Comparison of ENCODE assay signal across 20 mouse cellular contexts in genomic region chr16:74348437-74348836, GRCm38 (mm10).
DNase-seq lines count a peak whose midpoint lies in the region; ATAC-seq lines count a peak whose summit lies in the region.
"Had no signal": no experiment of that assay in that cellular context is flagged by ENCODE, and none has a peak within 500 bp of the region (broad histone marks: within the 10 kb centered on the region; RNA-seq: fewer than 3 reads in every experiment).

No protein-coding gene starts in this region.

- H3K9me3 ChIP-seq in hindbrain, embryonic 11.5 days (ENCODE audit: control insufficient read depth, low read length) = no peaks in the 10 kb centered on the region
- no peaks in the 10 kb centered on the region for H3K9me3 ChIP-seq in hindbrain, embryonic 13.5 days
- no peaks in the 10 kb centered on the region for H3K9me3 ChIP-seq in neural tube, embryonic 11.5 days (ENCODE audit: control insufficient read depth, low read length)
- H3K9me3 ChIP-seq in embryonic facial prominence, embryonic 14.5 days (ENCODE audit: control insufficient read depth, low read length) = no peaks in the 10 kb centered on the region
- no peaks in the 10 kb centered on the region for H3K9me3 ChIP-seq in neural tube, embryonic 14.5 days (ENCODE audit: control insufficient read depth, low read length)
- H3K9me3 ChIP-seq: hindbrain, embryonic 12.5 days; intestine, embryonic 15.5 days; midbrain, embryonic 15.5 days had no signal

- no peak overlapping the region for H3K9ac ChIP-seq in hindbrain, embryonic 11.5 days (ENCODE audit: low read depth, low read length)
- H3K9ac ChIP-seq in hindbrain, embryonic 13.5 days = no peak overlapping the region
- no peak overlapping the region for H3K9ac ChIP-seq in neural tube, embryonic 11.5 days (ENCODE audit: low read length)
- H3K9ac ChIP-seq in embryonic facial prominence, embryonic 14.5 days (ENCODE audit: low read depth, low read length) = no peak overlapping the region
- H3K9ac ChIP-seq in neural tube, embryonic 14.5 days (replicated peaks; ENCODE audit: low read depth, low read length) = no peak overlapping the region
- H3K9ac ChIP-seq: hindbrain, embryonic 12.5 days; intestine, embryonic 15.5 days; midbrain, embryonic 15.5 days had no signal

- peak; percentile 53; the same call in 1 of the 2 replicates for ATAC-seq in hindbrain, embryonic 11.5 days (ENCODE audit: low FRiP score)
- no peak for ATAC-seq in hindbrain, embryonic 13.5 days (ENCODE audit: low FRiP score)
- no peak for ATAC-seq in neural tube, embryonic 11.5 days (ENCODE audit: insufficient read depth, low FRiP score, low TSS enrichment)
- ATAC-seq in embryonic facial prominence, embryonic 14.5 days (ENCODE audit: low read depth) = peak; percentile 82; the same call in 1 of the 2 replicates
- peak; percentile 72 for ATAC-seq in neural tube, embryonic 14.5 days (ENCODE audit: low read depth)
- ATAC-seq: intestine, embryonic 15.5 days; midbrain, embryonic 15.5 days had no signal

- no peak for DNase-seq in hindbrain, embryonic 11.5 days (ENCODE audit: low spot score)
- peak; percentile 23 for DNase-seq in neural tube, embryonic 11.5 days (ENCODE audit: low spot score)
- DNase-seq in neural tube, embryonic 10.5 days (ENCODE audit: extremely low spot score, low spot score) = no peak
- DNase-seq in embryonic facial prominence, embryonic 14.5 days (ENCODE audit: low spot score) = peak; percentile 44
- no peak for DNase-seq in frontal cortex, postnatal 14 days (ENCODE audit: low spot score in 2 of 2)
- DNase-seq: adrenal gland, postnatal 25 days; B cell, adult 2 months; cerebellum, adult 2 months; gastrocnemius, postnatal 25 days; layer of hippocampus, postnatal 36 days; lung, adult 2 months; lung, postnatal 36 days; right cerebral cortex, postnatal 4 days; thymus, adult 2 months had no signal

- H3K27ac ChIP-seq in hindbrain, embryonic 11.5 days (ENCODE audit: low read depth, low read length) = no peak overlapping the region
- H3K27ac ChIP-seq in hindbrain, embryonic 13.5 days = no peak overlapping the region
- no peak overlapping the region for H3K27ac ChIP-seq in neural tube, embryonic 11.5 days (ENCODE audit: low read depth, low read length)
- no peak overlapping the region for H3K27ac ChIP-seq in embryonic facial prominence, embryonic 14.5 days (replicated peaks; ENCODE audit: low read depth, low read length)
- no peak overlapping the region for H3K27ac ChIP-seq in neural tube, embryonic 14.5 days (ENCODE audit: low read depth, low read length)
- H3K27ac ChIP-seq: hindbrain, embryonic 12.5 days; intestine, embryonic 15.5 days; midbrain, embryonic 15.5 days had no signal

- H3K36me3 ChIP-seq in hindbrain, embryonic 11.5 days (ENCODE audit: control insufficient read depth, insufficient read depth, low read length) = no peaks in the 10 kb centered on the region
- H3K36me3 ChIP-seq in hindbrain, embryonic 13.5 days = no peaks in the 10 kb centered on the region
- no peaks in the 10 kb centered on the region for H3K36me3 ChIP-seq in neural tube, embryonic 11.5 days (ENCODE audit: control insufficient read depth, insufficient read depth, low read length)
- peaks cover 2% of the 10 kb centered on the region; the same call in 1 of the 2 replicates for H3K36me3 ChIP-seq in embryonic facial prominence, embryonic 14.5 days (ENCODE audit: control insufficient read depth, insufficient read depth, low read length)
- no peaks in the 10 kb centered on the region for H3K36me3 ChIP-seq in neural tube, embryonic 14.5 days (ENCODE audit: control insufficient read depth, insufficient read depth, low read length)
- H3K36me3 ChIP-seq: hindbrain, embryonic 12.5 days; intestine, embryonic 15.5 days; midbrain, embryonic 15.5 days had no signal

- no peak overlapping the region for H3K4me2 ChIP-seq in hindbrain, embryonic 11.5 days (replicated peaks; ENCODE audit: low read depth, low read length)
- H3K4me2 ChIP-seq in hindbrain, embryonic 13.5 days = no peak overlapping the region
- H3K4me2 ChIP-seq in neural tube, embryonic 11.5 days (ENCODE audit: low read depth) = no peak overlapping the region
- H3K4me2 ChIP-seq in embryonic facial prominence, embryonic 14.5 days (ENCODE audit: low read depth, low read length) = no peak overlapping the region
- no peak overlapping the region for H3K4me2 ChIP-seq in neural tube, embryonic 14.5 days (ENCODE audit: low read depth, low read length)
- H3K4me2 ChIP-seq: hindbrain, embryonic 12.5 days; intestine, embryonic 15.5 days; liver, embryonic 11.5 days; midbrain, embryonic 15.5 days had no signal

- 51% methylated on average over 6 of the region's 6 CpGs for WGBS in hindbrain, embryonic 11.5 days
- WGBS in hindbrain, embryonic 13.5 days = 54% methylated on average over 6 of the region's 6 CpGs
- WGBS in neural tube, embryonic 11.5 days = 61% methylated on average over 6 of the region's 6 CpGs
- 55% methylated on average over 6 of the region's 6 CpGs for WGBS in embryonic facial prominence, embryonic 14.5 days
- 37% methylated on average over 6 of the region's 6 CpGs for WGBS in neural tube, embryonic 14.5 days

- no peak overlapping the region for H3K4me3 ChIP-seq in hindbrain, embryonic 11.5 days (ENCODE audit: low read depth, low read length)
- H3K4me3 ChIP-seq in hindbrain, embryonic 13.5 days = no peak overlapping the region
- H3K4me3 ChIP-seq in neural tube, embryonic 11.5 days (ENCODE audit: low read depth, low read length) = no peak overlapping the region
- no peak overlapping the region for H3K4me3 ChIP-seq in embryonic facial prominence, embryonic 14.5 days (ENCODE audit: low read depth, low read length)
- no peak overlapping the region for H3K4me3 ChIP-seq in neural tube, embryonic 14.5 days (ENCODE audit: low read depth, low read length)
- H3K4me3 ChIP-seq: hindbrain, embryonic 12.5 days; intestine, embryonic 15.5 days; midbrain, embryonic 15.5 days had no signal

- H3K4me1 ChIP-seq in hindbrain, embryonic 11.5 days (replicated peaks; ENCODE audit: control insufficient read depth, insufficient read depth, low read length) = no peaks in the 10 kb centered on the region
- peaks cover 4% of the 10 kb centered on the region; the same call in 1 of the 2 replicates for H3K4me1 ChIP-seq in hindbrain, embryonic 13.5 days (replicated peaks)
- H3K4me1 ChIP-seq in neural tube, embryonic 11.5 days (ENCODE audit: control insufficient read depth, insufficient read depth, low read length) = no peaks in the 10 kb centered on the region
- H3K4me1 ChIP-seq in embryonic facial prominence, embryonic 14.5 days (ENCODE audit: control insufficient read depth, insufficient read depth, low read length) = no peaks in the 10 kb centered on the region
- no peaks in the 10 kb centered on the region for H3K4me1 ChIP-seq in neural tube, embryonic 14.5 days (ENCODE audit: control insufficient read depth, insufficient read depth, low read length)
- H3K4me1 ChIP-seq: intestine, embryonic 15.5 days had no signal

- H3K27me3 ChIP-seq in hindbrain, embryonic 11.5 days (ENCODE audit: control insufficient read depth, insufficient read depth, low read length) = no peaks in the 10 kb centered on the region
- no peaks in the 10 kb centered on the region for H3K27me3 ChIP-seq in hindbrain, embryonic 13.5 days
- H3K27me3 ChIP-seq in neural tube, embryonic 11.5 days (ENCODE audit: control insufficient read depth, insufficient read depth, low read length) = no peaks in the 10 kb centered on the region
- no peaks in the 10 kb centered on the region for H3K27me3 ChIP-seq in embryonic facial prominence, embryonic 14.5 days (replicated peaks; ENCODE audit: control insufficient read depth, insufficient read depth, low read length)
- H3K27me3 ChIP-seq in neural tube, embryonic 14.5 days (ENCODE audit: control insufficient read depth, insufficient read depth, low read length) = no peaks in the 10 kb centered on the region
- H3K27me3 ChIP-seq: hindbrain, embryonic 12.5 days; intestine, embryonic 15.5 days; midbrain, embryonic 15.5 days had no signal

Comparison
In these comparisons a context has a peak if more than half of its experiments do, and no peak if none do; other contexts are left out.
1. ATAC-seq: peak in hindbrain, embryonic 11.5 days (single experiment), embryonic facial prominence, embryonic 14.5 days (single experiment) and neural tube, embryonic 14.5 days (single experiment); none in hindbrain, embryonic 13.5 days (single experiment) and neural tube, embryonic 11.5 days (single experiment).
2. DNase-seq: peak in neural tube, embryonic 11.5 days (single experiment) and embryonic facial prominence, embryonic 14.5 days (single experiment); none in hindbrain, embryonic 11.5 days (single experiment), neural tube, embryonic 10.5 days (single experiment) and frontal cortex, postnatal 14 days (0 of 2).